Mouse (Mus musculus) adrenal gland, adult 2 months (tissue): ENCODE results near the gene Gpsm2. TPM values are rescaled to one million over a fixed set of nuclear protein-coding genes. Genes with fewer than 3 reads are reported as not detected.

Source experiments
- DNase-seq: peaks from one replicate; pipeline ENCODE4 v3.0.0; 2021
- long read RNA-seq: library from polyadenylated mRNA; stranded (forward); transcript quantifications from one replicate; pipeline ENCODE4 v2.0.0, GENCODE M21; 2021
- polyA plus RNA-seq: library from polyadenylated mRNA; depleted of rRNA; stranded (reverse); fragments of >200 nt; gene quantifications from 2 replicates; pipeline ENCODE4 v1.2.3, GENCODE M21; 2012; rRNA removed
- total RNA-seq, 2 experiments: library from RNA; stranded (reverse); gene quantifications; 2 replicates each; pipeline ENCODE4 v1.2.3; 2021

Gpsm2 gene
- total RNA-seq (1 to 10 TPM; 1.7 to 2.9 TPM), polyA plus RNA-seq (0.58 and 1.0 TPM in 2 replicates)
- long read RNA-seq, partial matches to known transcripts, result 0 of 5 reads
- long read RNA-seq, other reads (novel, unspliced or antisense), result 2 of 5 reads

DNA sequence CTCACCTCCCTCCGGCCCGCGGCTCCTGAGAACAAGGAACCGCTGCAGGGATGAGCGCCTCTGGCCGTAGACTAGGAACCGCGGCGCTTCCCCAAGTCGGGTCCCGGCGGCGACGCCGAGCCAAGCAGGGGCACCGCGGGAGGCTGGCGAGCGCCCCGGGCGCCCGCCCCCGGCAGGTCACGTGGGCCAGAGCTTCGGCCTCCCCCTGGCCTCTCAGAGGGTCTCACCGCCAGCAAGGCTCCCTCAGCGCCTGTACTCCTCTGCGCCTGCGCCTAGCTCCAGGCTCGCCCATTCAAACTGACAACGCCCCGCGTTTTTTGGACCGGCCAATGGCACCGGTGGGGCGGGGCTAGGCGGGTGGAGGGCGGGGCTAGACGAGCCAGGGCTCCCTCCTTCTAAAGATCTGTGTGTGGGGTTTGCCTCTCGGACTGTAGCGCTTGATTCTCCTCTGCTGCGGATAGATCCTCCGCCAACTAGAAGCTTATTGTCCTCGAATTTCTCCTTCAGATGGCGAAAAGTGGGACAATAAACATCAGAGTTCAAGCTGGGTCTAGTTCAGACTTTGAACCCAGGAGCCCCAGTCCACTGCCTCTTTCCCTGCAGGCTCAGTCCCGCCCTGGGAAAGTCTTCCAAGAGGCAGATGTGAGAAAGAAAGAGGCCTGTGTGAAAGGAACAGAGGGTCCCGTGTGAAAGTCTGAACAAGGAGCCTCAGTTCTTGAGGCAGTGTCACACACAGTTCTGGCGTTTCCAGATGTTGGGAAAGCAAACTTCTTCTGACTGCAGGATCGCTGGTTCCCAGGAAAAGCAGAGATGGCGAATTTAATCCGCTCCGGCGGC is at the start of gene Gpsm2:
Gene Gpsm2 (minus strand): TSS at position 274 of the 837 bp plus-strand sequence.
- DNase-seq, result peak; percentile 98

DNA sequence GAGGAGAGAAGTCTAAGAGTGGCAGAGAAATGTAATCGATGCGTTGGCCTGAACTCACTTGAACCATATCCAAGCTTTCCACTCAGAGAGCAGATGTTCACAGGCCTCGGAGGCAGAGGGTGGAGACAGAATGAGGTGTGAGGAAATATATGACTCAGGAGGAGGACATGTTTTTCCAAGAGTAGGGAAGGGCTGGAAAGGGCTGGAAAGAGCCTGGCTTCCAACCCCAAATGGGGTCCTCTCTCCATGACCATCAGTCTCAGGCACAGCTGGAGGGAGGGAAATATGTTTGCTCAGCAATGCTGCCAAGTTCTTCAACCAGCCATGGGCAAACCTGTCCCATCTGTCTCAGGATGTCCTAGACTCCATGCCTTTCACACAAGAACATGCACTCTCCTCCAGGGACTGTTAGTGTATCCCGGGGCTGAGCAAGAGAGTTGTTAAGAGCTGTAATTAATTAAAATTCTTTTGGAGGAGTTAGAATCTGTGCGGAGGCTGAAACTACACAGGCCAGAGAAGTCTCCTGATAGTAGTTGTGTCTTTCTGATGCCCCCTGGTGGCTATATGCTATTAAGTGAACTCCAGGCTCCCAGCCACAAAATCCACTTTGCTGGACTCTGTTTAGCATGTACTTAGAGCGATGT is 48.7 kb upstream of the Gpsm2 start:
- DNase-seq, result peak; percentile 61

- DNase-seq, result no peak
These were observed 47.4 kb upstream of the Gpsm2 start for GRCm38 (mm10) chr3:108769547-108769946.

DNA sequence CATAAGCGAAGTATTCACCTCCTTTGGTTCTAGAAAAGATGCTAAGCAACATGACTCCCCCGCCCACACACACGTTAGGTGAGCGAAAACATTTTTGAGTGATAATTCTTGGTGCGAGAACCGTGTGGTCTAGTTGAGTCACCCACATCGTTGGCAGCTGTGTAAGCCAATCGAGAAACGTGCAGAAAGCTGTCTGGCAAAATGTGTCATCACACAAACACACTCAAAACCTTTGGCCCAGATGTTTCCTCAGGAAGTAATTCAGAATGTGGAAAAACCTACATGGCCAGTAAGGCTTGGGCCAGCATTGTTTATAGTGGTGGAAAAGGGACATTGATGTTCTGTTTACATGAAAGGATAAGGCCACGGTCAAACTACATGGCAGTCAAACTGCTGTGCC is 45.3 kb upstream of the Gpsm2 start:
- DNase-seq, result no peak

GRCm38 (mm10) chr3:108766943-108767342 is 44.8 kb upstream of the Gpsm2 start:
- DNase-seq, result no peak

GRCm38 (mm10) chr3:108765476-108765875 is 43.4 kb upstream of the Gpsm2 start:
- DNase-seq, result no peak

DNA sequence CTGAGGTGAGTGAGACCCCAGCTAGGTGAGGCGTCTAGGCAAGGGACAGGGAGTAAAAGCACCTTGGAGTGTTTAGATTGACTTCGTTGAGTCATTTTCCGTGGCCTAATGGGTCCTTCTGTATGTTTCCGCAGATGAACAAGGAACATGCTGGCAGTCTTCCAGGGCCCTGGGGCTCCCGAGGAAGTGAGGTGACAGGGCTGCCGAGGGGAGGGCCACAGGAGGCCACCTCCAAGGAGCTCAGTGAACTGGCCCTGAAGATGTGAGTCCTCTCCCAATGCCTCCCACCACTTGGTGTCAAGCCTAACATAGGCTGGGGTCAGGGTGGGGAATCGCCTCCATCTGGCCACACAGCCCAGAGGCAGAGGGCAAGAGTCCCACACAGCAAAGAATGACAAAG is 42.9 kb upstream of the Gpsm2 start:
- no peak for DNase-seq

- no peak for DNase-seq
These were observed 41.6 kb upstream of the Gpsm2 start for GRCm38 (mm10) chr3:108763691-108764090.

DNA sequence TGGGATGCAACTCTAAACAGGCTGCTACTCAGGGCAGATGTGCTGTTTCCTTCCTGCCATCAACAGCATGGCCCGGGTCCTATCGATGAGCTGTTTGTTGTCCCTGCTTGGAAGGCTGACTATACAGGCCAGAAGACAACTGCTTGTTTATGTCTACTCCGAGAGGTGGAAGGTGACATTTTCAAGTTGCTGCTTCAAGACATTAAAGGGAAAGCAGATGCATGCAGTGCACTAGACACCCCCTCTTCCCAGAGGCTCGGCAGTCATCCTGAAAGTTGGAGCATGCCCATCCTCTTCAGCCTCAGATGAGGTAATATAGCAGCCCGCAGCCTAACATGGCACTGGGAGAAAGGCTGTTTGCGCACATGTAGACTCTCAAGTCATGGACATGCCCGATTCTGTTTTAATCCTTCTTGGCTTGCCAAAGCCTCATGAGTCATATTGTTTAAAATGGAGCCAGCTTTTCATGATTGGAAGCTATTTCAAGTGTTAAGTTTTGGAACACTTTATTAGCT is 40.5 kb upstream of the Gpsm2 start:
- no peak for DNase-seq

- no peak for DNase-seq
These were observed 37.7 kb upstream of the Gpsm2 start for GRCm38 (mm10) chr3:108759566-108760420.

DNA sequence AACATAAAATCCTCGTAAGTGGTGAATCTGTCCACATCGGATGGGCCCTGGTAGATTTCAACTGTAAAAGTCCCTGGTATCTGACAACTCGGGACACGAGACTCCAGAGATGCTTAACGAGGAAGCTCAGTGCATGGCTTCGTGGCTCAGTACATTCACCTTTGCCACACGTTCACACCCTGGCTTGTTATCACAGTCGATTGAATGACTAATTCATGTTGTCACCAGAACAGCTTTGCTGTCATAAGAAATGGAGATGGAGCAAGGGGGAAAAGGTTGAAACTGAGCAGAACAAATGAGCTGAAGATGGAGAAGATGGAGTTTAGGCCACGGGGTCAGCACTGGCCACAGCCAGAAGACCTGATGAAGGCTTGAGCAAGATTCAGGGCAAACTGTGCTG is 35.5 kb upstream of the Gpsm2 start:
- DNase-seq, result no peak

- no peak for DNase-seq
These were observed 34.0 kb upstream of the Gpsm2 start for GRCm38 (mm10) chr3:108756131-108756530.

DNA sequence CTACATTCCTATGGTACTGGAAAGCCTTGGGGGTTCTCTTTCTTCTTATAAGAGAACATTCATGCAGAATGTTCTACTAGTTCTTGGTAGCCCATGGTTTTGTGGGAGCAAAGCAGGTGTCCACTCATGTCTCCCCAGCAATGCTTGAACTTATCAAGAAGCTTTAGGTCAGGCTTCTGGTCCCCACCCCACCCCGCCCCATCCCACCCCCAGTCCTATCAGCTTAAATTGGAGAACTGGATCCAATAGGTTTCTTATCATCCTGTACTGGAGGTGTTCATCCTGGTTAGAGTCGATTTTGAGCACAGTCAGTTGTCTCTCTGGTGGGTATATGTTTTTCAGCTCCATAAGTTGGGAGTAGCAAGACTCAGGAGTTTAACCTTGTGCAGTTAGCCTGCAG is 33.4 kb upstream of the Gpsm2 start:
- DNase-seq, result no peak

DNA sequence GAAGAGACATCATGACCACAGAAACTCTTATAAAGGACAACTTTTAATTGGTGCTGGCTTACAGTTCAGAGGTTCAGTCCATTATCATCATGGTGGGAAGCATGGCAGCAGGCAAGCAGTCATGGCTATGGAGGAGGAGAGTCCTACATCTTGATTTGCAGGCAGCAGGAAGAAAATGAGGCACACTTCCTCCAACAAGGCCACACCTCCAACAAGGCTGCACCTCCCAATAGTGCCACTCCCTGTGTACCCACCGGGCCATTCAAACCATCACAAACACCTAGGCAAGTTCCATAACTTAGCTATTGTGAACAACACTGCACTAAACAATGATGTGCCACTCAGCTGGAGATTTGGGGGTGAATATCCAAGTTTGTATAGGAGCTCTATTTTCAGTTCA is 32.4 kb upstream of the Gpsm2 start:
- DNase-seq, result no peak

GRCm38 (mm10) chr3:108751691-108752090 is 29.6 kb upstream of the Gpsm2 start:
- DNase-seq, result no peak

GRCm38 (mm10) chr3:108751061-108751460 is 29.0 kb upstream of the Gpsm2 start:
- DNase-seq, result no peak

GRCm38 (mm10) chr3:108744060-108744459 is 22.0 kb upstream of the Gpsm2 start:
- no peak for DNase-seq

DNA sequence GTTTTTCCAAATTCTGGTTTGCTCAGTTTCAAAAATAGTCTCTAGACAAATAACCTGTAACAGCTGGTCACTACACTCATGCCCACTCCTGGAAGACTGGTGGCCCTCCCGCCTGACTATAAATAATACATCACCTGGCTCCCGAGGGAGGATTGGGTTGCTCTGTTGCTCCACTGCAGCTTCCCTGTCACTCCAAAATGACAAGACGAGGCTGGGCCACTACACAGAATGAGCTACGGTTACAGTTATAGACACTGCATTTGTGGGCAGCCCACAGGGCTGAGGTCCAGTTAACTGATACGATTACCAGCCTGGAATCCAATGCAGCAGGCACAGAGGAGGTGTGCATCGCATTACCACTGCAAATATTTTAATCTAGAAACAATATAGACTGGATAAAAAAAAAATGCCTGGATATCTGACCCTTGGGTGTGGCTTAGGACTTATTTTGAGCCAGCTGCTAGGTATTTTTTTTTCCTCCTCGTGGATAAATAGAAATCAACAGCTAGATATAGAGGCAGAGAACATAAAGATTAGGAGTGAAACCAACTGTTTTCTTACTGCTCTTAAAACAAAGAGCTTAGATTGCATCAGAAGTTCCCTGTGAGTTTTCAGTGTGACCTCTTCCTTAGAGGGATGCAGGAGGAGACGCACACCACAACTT is 17.1 kb upstream of the Gpsm2 start, which contains the start of gene Aknad1:
Gene Aknad1 (plus strand): TSS at position 614 of the 664 bp plus-strand sequence.
- no peak for DNase-seq

- no peak for DNase-seq
These were observed 15.7 kb upstream of the Gpsm2 start for GRCm38 (mm10) chr3:108737761-108738160.

- no peak for DNase-seq
These were observed 8.2 kb upstream of the Gpsm2 start for GRCm38 (mm10) chr3:108730316-108730715.

GRCm38 (mm10) chr3:108727776-108728175 is 5.7 kb upstream of the Gpsm2 start:
- DNase-seq, result no peak
